Mouse (Mus musculus): ENCODE measurements around the gene Ctnnbl1. TPM values are rescaled to one million over a fixed set of nuclear protein-coding genes. Genes with fewer than 3 reads are reported as not detected.

Ctnnbl1 gene
- polyA plus RNA-seq, 1 experiment: 95.0 TPM

DNA sequence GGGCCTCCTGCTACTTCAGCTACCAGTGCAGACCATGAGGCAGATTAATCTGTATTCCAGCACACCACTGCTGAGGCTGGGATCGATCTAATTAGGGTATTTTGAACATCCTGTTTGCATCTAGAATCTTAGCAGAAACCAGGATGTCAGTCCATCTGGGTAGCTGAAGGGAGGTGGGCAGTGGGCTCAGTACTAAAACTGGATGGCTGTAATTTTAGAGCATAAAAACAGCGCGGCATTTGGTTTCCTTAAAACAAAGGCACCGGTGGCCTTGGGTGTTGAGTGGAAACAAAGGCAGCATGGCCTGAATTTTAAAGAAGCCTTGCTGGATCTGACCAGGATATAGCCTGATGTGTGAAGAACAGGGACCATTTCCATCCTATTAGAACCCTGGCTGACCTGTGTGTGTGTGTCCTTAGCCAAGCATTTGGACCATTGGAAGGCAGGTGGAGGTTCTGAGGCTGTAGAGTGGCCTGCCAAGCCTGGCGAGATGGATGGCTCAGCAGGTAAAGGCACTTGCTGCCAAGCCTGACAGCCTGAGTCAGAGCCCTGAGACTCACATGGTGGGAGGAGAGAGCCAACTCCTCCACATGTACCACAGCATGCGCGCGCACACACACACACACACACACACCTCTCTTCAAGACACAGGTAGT, 122.0 kb downstream of the Ctnnbl1 start:
- no peaks in the 10 kb centered on the region for H3K36me3 ChIP-seq (ENCODE audit: control insufficient read depth, insufficient read depth, low read length)
- H3K27ac ChIP-seq (ENCODE audit: control insufficient read depth, insufficient read depth, low read depth, low read length): no peak overlapping the region
- TF ChIP-seq POLR2A (IDR thresholded peaks at IDR 0.05; ENCODE audit: control insufficient read depth, low read depth, low read length) (no peak), CTCF (IDR thresholded peaks at IDR 0.05; ENCODE audit: control insufficient read depth, insufficient read depth, insufficient replicate concordance, low read depth, low read length) (no peak)
- H3K27me3 ChIP-seq (ENCODE audit: control insufficient read depth, insufficient read depth, low read length): no peaks in the 10 kb centered on the region
- H3K4me1 ChIP-seq (ENCODE audit: control insufficient read depth, insufficient read depth, low read length): no peaks in the 10 kb centered on the region
- no peak overlapping the region for H3K4me3 ChIP-seq (ENCODE audit: control insufficient read depth, low read depth, low read length)

GRCm38 (mm10) chr2:157861273-157861944, 124.2 kb downstream of the Ctnnbl1 start:
- TF ChIP-seq CTCF (IDR thresholded peaks at IDR 0.05; ENCODE audit: control insufficient read depth, insufficient read depth, insufficient replicate concordance, low read depth, low read length) (no peak), POLR2A (IDR thresholded peaks at IDR 0.05; ENCODE audit: control insufficient read depth, low read depth, low read length) (no peak)
- H3K27ac ChIP-seq (ENCODE audit: control insufficient read depth, insufficient read depth, low read depth, low read length): no peak overlapping the region
- no peak overlapping the region for H3K4me3 ChIP-seq (ENCODE audit: control insufficient read depth, low read depth, low read length)
- H3K4me1 ChIP-seq (ENCODE audit: control insufficient read depth, insufficient read depth, low read length): no peaks in the 10 kb centered on the region
- no peaks in the 10 kb centered on the region for H3K27me3 ChIP-seq (ENCODE audit: control insufficient read depth, insufficient read depth, low read length)
- H3K36me3 ChIP-seq (ENCODE audit: control insufficient read depth, insufficient read depth, low read length): no peaks in the 10 kb centered on the region

DNA sequence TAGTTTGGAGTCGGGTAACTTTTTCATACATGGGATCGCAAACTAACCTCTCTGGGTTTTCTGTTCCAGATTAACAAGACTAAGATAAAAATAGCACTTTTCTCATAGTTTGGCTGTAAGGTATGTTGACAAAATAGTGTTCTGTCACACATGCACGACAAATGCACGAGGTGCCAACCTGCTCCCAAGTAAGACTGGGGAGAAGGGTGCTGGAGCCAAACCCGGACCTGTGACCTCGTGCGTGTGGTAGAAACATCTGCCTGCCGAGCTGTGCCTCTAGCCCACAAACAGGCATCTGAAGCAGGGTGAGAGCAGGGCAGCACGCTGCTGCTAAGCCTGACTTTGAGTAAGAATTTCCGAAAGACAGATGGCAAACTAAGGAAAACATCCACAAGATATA, 125.1 kb downstream of the Ctnnbl1 start:
- Histone ChIP-seq H3K36me3 (ENCODE audit: control insufficient read depth, insufficient read depth, low read length) (no peaks in the 10 kb centered on the region), H3K4me1 (ENCODE audit: control insufficient read depth, insufficient read depth, low read length) (no peaks in the 10 kb centered on the region), H3K27ac (ENCODE audit: control insufficient read depth, insufficient read depth, low read depth, low read length) (no peak overlapping the region), H3K27me3 (ENCODE audit: control insufficient read depth, insufficient read depth, low read length) (no peaks in the 10 kb centered on the region), H3K4me3 (ENCODE audit: control insufficient read depth, low read depth, low read length) (no peak overlapping the region)
- TF ChIP-seq CTCF (IDR thresholded peaks at IDR 0.05; ENCODE audit: control insufficient read depth, insufficient read depth, insufficient replicate concordance, low read depth, low read length): no peak
- no peak for TF ChIP-seq POLR2A (IDR thresholded peaks at IDR 0.05; ENCODE audit: control insufficient read depth, low read depth, low read length)

DNA sequence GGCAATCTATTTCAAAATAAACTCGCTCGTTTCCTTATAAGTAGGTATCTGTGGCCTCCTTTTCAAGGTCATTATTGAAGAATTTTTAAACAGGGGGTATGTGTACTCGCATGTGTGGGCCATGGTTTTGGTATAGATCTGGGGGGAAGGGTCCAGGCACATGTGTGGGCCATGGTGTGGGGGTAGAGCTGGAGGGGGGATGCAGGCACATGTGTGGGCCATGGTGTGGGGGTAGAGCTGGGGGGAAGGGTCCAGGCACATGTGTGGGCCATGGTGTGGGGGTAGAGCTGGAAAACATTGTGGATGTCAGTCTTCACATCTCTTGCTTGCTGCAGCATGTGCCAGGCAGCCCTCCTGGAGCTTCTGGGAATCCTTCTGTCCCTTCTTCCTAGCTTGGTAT, 129.9 kb downstream of the Ctnnbl1 start:
- Histone ChIP-seq H3K4me1 (ENCODE audit: control insufficient read depth, insufficient read depth, low read length) (no peaks in the 10 kb centered on the region), H3K4me3 (ENCODE audit: control insufficient read depth, low read depth, low read length) (no peak overlapping the region), H3K27me3 (ENCODE audit: control insufficient read depth, insufficient read depth, low read length) (no peaks in the 10 kb centered on the region), H3K36me3 (ENCODE audit: control insufficient read depth, insufficient read depth, low read length) (peaks cover 1% of the 10 kb centered on the region; the same call in 1 of the 2 replicates), H3K27ac (ENCODE audit: control insufficient read depth, insufficient read depth, low read depth, low read length) (no peak overlapping the region)
- TF ChIP-seq POLR2A (IDR thresholded peaks at IDR 0.05; ENCODE audit: control insufficient read depth, low read depth, low read length): no peak
- TF ChIP-seq CTCF (IDR thresholded peaks at IDR 0.05; ENCODE audit: control insufficient read depth, insufficient read depth, insufficient replicate concordance, low read depth, low read length): no peak

- H3K4me3 ChIP-seq (ENCODE audit: control insufficient read depth, low read depth, low read length): no peak overlapping the region
- no peak overlapping the region for H3K27ac ChIP-seq (ENCODE audit: control insufficient read depth, insufficient read depth, low read depth, low read length)
- H3K27me3 ChIP-seq (ENCODE audit: control insufficient read depth, insufficient read depth, low read length): no peaks in the 10 kb centered on the region
- H3K4me1 ChIP-seq (ENCODE audit: control insufficient read depth, insufficient read depth, low read length): peaks cover 2% of the 10 kb centered on the region
- no peak for TF ChIP-seq POLR2A (IDR thresholded peaks at IDR 0.05; ENCODE audit: control insufficient read depth, low read depth, low read length)
- TF ChIP-seq CTCF (IDR thresholded peaks at IDR 0.05; ENCODE audit: control insufficient read depth, insufficient read depth, insufficient replicate concordance, low read depth, low read length): no peak
- H3K36me3 ChIP-seq (ENCODE audit: control insufficient read depth, insufficient read depth, low read length): peaks cover 1% of the 10 kb centered on the region; the same call in 1 of the 2 replicates
These were observed 133.0 kb downstream of the Ctnnbl1 start for GRCm38 (mm10) chr2:157870247-157870646.

DNA sequence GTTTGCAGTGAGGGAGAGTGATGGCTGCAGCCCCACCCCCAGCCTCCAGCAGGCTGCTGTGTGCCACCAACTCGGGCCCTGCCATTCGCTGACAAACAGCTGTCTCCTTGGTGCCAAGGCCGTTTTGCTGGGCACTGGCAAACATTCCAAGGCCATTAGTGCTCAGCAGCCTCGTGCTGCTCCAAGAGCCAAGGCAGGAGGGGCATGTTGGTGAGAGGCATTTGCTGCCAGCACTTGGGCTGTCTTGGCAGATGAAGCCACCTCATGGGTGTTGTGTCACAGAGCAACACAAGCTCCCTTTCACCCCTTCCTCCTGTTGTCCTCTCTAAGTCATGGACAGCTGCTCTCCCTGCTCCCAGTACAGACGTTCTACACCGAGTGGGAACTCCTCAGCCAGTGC, 136.0 kb downstream of the Ctnnbl1 start:
- no peaks in the 10 kb centered on the region for H3K27me3 ChIP-seq (ENCODE audit: control insufficient read depth, insufficient read depth, low read length)
- TF ChIP-seq CTCF (IDR thresholded peaks at IDR 0.05; ENCODE audit: control insufficient read depth, insufficient read depth, insufficient replicate concordance, low read depth, low read length) (no peak), POLR2A (IDR thresholded peaks at IDR 0.05; ENCODE audit: control insufficient read depth, low read depth, low read length) (no peak)

DNA sequence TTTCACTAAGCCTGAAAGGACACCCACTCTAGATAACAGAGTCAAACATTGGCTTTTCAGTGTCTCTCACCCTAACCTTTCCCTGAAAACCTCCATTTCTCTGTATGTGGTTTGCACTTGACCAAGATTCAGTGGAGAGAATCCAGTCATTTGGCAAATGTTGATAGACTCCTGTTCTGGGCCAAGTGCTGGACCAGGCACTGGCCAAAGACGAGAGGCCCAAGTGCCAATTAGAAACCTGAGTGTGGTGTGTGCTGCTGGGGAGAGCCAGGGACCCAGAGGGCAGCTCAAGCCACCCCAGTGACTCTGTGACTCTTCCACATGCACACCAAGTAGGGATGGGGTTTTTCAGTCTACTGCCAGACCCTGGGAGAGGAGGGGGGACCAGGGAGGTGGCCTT, 136.5 kb downstream of the Ctnnbl1 start:
- peaks cover 2% of the 10 kb centered on the region for H3K4me1 ChIP-seq (ENCODE audit: control insufficient read depth, insufficient read depth, low read length)
- H3K36me3 ChIP-seq (ENCODE audit: control insufficient read depth, insufficient read depth, low read length): no peaks in the 10 kb centered on the region
- TF ChIP-seq POLR2A (IDR thresholded peaks at IDR 0.05; ENCODE audit: control insufficient read depth, low read depth, low read length): no peak
- TF ChIP-seq CTCF (IDR thresholded peaks at IDR 0.05; ENCODE audit: control insufficient read depth, insufficient read depth, insufficient replicate concordance, low read depth, low read length): no peak
- H3K27me3 ChIP-seq (ENCODE audit: control insufficient read depth, insufficient read depth, low read length): no peaks in the 10 kb centered on the region
- no peak overlapping the region for H3K4me3 ChIP-seq (ENCODE audit: control insufficient read depth, low read depth, low read length)
- H3K27ac ChIP-seq (ENCODE audit: control insufficient read depth, insufficient read depth, low read depth, low read length): no peak overlapping the region

More for the DNA sequence above, 136.0 kb downstream of the Ctnnbl1 start:
- peaks cover 2% of the 10 kb centered on the region for H3K4me1 ChIP-seq (ENCODE audit: control insufficient read depth, insufficient read depth, low read length)
- no peak overlapping the region for H3K4me3 ChIP-seq (ENCODE audit: control insufficient read depth, low read depth, low read length)
- H3K27ac ChIP-seq (ENCODE audit: control insufficient read depth, insufficient read depth, low read depth, low read length): no peak overlapping the region
- peaks cover 1% of the 10 kb centered on the region; the same call in 1 of the 2 replicates for H3K36me3 ChIP-seq (ENCODE audit: control insufficient read depth, insufficient read depth, low read length)
